Mouse (Mus musculus) spleen, adult 2 months (tissue): Measurements from ENCODE around the gene Cacna1c. TPM values are rescaled to one million over a fixed set of nuclear protein-coding genes. Genes with fewer than 3 reads are reported as not detected.

Source experiments
- DNase-seq, 2 experiments: peaks; one replicate each; pipeline versions ENCODE4 v3.0.0 to v3.0.0-alpha.2; 2012 to 2021; ENCODE audit warnings: low spot score in 2 of 2, low read depth in 1 of 2
- H3K27ac ChIP-seq: fragments of 200-500 bp; 2 replicates; pipeline ENCODE4 v1.5.1; 2012; ENCODE audit warnings: low read length, inconsistent platforms; ENCODE audit not compliant: insufficient read depth
- H3K27me3 ChIP-seq: fragments of 200-500 bp; 2 replicates; pipeline ENCODE4 v1.6.1; 2012; ENCODE audit warnings: mild to moderate bottlenecking, moderate library complexity, low read length, inconsistent platforms; ENCODE audit not compliant: control insufficient read depth, insufficient read depth
- H3K36me3 ChIP-seq: fragments of 200-500 bp; 2 replicates; pipeline ENCODE4 v1.6.1; 2012; ENCODE audit warnings: mild to moderate bottlenecking, low read length, inconsistent platforms; ENCODE audit not compliant: control insufficient read depth, insufficient read depth
- H3K4me1 ChIP-seq: fragments of 200-500 bp; 2 replicates; pipeline ENCODE4 v1.6.1; 2011; ENCODE audit warnings: inconsistent platforms; ENCODE audit not compliant: control insufficient read depth, insufficient read depth, insufficient read length
- H3K4me3 ChIP-seq: fragments of 200-500 bp; 2 replicates; pipeline ENCODE4 v1.5.1; 2011; ENCODE audit warnings: mild to moderate bottlenecking, inconsistent platforms; ENCODE audit not compliant: insufficient read depth, insufficient read length; ENCODE audit errors: extremely low read depth
- CTCF ChIP-seq: fragments of 200-500 bp; IDR thresholded peaks from 2 replicates; pipeline ENCODE4 v1.5.1; 2011; ENCODE audit warnings: mild to moderate bottlenecking, inconsistent platforms; ENCODE audit not compliant: insufficient read depth, insufficient read length, insufficient replicate concordance; ENCODE audit errors: extremely low read depth
- POLR2A ChIP-seq: fragments of 200-500 bp; IDR thresholded peaks from 2 replicates; pipeline ENCODE4 v1.6.1; 2011; ENCODE audit warnings: low read depth, low read length, inconsistent platforms
- WGBS: fragments of 180-500 bp; shearing (Covaris S2); methylation state at CpG from one replicate; pipeline ENCODE4 v1.1.7; 2018; 5-methylcytosine and 5-hydroxymethylcytosine counted together
- polyA plus RNA-seq: library from polyadenylated mRNA; depleted of rRNA; stranded (reverse); fragments of >200 nt; gene quantifications from 2 replicates; pipeline ENCODE4 v1.2.3, GENCODE M21; 2012

Cacna1c gene
- polyA plus RNA-seq, 1 experiment, result 1.1 TPM

DNA sequence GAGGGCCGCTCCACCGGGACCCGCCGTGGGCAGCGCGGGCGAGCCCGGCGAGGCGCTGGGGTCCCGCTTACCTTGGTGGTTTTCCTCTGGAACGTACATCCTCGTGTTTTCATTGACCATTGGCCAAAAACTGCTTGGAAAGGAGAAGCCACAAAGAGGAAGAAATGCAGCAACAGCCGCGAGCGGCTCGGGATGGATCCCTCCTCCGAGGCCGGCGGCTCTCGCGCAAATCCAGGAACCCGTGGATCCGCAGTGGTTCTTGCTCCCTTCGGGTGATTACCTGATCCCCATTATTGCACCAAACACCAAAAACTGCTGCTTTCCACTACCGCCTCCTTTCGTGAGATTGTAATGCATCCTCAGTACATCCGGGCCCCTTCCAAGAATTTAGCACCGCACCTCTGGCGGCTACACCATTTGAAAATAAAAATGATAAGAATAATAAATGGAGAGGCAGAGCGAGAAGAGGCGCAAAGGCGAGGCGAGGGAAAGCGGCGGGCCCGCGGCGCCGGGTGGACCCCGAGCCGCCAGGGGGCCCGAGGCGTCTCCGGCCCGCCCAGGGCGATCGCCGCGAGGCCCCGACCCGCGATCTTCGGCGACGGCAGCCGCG, 88.3 kb downstream of the Cacna1c start:
- no peak overlapping the region for H3K27ac ChIP-seq
- H3K36me3 ChIP-seq, result no peaks in the 10 kb centered on the region
- H3K4me3 ChIP-seq, result peak overlapping the region; percentile 24
- H3K4me1 ChIP-seq, result no peaks in the 10 kb centered on the region; the same call in 1 of the 2 replicates
- H3K27me3 ChIP-seq, result peaks cover 23% of the 10 kb centered on the region
- DNase-seq, result no peak
- no peak for TF ChIP-seq CTCF
- TF ChIP-seq POLR2A, result no peak
- 1% methylated on average over 55 of the region's 58 CpGs for WGBS

DNA sequence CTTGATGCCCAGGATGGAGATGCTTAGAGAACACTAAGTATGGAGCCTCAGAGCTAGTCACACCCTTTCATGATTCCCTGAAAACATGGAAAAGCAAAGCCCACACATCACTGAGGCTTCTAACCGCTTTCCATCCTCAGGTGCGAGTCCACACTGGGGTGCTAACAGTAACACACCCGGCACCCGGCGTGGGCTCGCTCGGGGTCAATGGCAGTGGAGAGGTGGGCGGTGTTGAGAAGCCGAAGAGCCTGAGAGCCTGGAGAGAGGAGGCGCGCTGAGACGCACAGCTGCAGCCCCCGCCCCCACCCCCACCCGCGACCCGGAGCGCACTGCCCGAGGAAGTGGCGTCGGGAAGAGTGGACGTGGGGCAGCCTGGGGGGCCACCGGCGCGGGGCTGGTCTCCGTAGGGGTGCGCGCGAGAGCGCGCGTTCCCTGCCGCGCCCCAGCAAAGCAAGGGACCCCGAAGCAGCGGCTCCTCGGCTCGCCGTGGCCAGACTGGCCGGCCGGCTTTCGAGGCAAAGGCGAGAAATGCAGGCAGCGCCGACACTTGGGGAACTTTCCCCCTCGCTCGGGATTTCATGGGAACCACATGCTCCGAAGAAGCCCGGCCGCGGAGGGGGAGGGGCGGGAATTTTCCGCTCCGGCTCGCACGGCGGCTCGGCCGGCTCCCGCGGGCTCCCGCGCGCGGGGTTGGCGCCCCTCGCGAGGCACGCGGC, 88.9 kb downstream of the Cacna1c start:
- 1% methylated on average over 68 of the region's 69 CpGs for WGBS
- H3K27me3 ChIP-seq, result peaks cover 23% of the 10 kb centered on the region
- H3K36me3 ChIP-seq, result no peaks in the 10 kb centered on the region
- DNase-seq, result no peak
- TF ChIP-seq CTCF, result no peak
- TF ChIP-seq POLR2A, result no peak
- H3K4me3 ChIP-seq, result no peak overlapping the region; the same call in 1 of the 2 replicates
- H3K27ac ChIP-seq, result no peak overlapping the region
- no peaks in the 10 kb centered on the region; the same call in 1 of the 2 replicates for H3K4me1 ChIP-seq

DNA sequence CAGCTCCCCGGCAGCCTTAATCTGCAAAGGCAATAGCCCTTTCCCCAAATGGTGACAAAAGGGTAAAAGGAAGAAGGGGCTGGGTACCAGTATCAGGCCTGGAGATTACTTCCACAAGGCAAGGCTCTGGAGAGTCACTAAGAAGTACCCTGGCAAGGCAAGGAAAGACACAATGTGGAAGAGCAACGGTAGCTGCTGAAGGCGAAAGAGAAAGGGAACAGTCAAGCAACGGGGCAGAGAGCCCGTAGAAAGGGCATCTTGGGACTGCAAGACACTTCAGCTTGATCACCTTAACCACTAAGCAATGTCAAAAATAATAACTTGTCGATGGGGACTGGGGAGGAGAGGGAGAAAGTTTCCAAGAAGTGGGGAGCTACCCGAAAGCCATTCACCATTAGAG, 89.5 kb downstream of the Cacna1c start:
- H3K36me3 ChIP-seq, result no peaks in the 10 kb centered on the region
- TF ChIP-seq CTCF, result no peak
- no peak overlapping the region for H3K27ac ChIP-seq
- peaks cover 23% of the 10 kb centered on the region for H3K27me3 ChIP-seq
- WGBS, result 14% methylated on average over 7 of the region's 7 CpGs
- H3K4me3 ChIP-seq, result no peak overlapping the region
- DNase-seq, result no peak
- no peaks in the 10 kb centered on the region; the same call in 1 of the 2 replicates for H3K4me1 ChIP-seq

DNA sequence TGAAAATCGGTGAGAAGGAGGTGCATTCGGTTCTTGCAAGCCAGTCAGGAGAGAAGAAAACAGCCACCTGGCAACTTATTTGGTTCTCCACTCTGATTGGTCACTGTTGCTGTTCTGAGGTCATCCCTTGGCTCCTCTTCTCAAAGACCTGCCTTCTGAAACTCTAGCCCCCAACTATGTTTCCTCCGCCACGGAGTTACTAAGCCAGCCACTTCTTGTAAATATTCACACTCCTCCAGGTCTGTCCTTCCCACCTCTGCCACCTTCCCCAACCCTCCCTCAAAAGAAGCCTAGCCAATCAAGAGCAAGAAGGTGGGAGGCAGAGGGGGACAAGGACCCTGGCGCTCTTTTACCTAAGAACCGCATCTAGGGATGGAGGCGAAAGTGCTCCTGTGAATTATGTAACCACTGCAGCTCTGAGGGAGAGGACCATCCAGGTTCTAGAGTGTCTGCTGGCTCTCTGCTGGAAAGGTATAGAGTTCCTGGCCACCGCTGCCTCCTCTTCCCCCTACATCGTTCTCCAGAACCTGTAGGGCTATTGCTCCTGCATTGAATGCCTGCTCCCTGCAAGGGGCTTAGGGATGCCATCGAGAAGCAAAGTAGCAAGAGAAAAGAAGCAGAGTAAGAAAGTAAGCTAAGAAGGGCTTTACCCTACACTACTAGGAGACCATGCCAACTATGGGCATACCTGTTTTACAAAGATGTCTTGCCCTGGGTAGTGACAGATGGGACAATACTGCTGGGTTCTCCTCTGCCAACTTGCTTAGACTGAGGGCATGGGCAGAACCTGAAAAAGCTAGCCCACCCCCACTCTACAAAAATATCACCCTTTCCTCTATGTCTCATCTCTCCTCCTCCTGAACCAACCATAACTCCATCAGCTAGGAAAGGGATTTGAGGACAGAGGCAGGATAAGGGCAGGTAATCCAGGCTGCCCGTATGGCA, 90.3 kb downstream of the Cacna1c start:
- DNase-seq, result no peak
- Histone ChIP-seq H3K27me3 (peaks cover 23% of the 10 kb centered on the region), H3K27ac (no peak overlapping the region), H3K4me3 (no peak overlapping the region), H3K4me1 (no peaks in the 10 kb centered on the region; the same call in 1 of the 2 replicates), H3K36me3 (no peaks in the 10 kb centered on the region)
- WGBS, result 20% methylated on average over 11 of the region's 11 CpGs
- no peak for TF ChIP-seq CTCF
- TF ChIP-seq POLR2A, result no peak

DNA sequence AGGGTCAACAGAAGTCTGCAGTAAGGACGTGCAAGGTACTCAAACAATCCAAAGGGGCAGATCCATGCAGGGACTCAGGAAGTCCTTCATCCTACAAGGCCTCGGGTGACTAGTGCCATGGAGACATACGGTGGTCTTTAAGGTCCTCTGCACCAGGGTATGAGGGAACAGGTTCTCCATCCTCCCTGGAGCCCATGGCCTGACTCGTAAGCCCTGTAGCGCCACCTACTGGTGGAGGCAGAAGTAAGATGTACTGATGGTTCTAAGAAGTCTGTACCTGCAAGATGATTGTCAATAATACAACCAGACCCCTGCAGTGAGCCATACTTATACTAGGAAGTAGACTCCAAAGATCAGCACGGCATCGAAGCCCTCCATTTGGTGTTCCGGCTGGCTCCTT, 92.0 kb downstream of the Cacna1c start:
- peaks cover 23% of the 10 kb centered on the region for H3K27me3 ChIP-seq
- H3K36me3 ChIP-seq, result no peaks in the 10 kb centered on the region
- no peak overlapping the region for H3K4me3 ChIP-seq
- no peaks in the 10 kb centered on the region; the same call in 1 of the 2 replicates for H3K4me1 ChIP-seq
- DNase-seq, result peak in 1 of 2 experiments; percentile 19
- TF ChIP-seq POLR2A (no peak), CTCF (peak; percentile 25; the same call in 1 of the 2 replicates)
- no peak overlapping the region for H3K27ac ChIP-seq
- WGBS, result 39% methylated on average over 8 of the region's 8 CpGs

DNA sequence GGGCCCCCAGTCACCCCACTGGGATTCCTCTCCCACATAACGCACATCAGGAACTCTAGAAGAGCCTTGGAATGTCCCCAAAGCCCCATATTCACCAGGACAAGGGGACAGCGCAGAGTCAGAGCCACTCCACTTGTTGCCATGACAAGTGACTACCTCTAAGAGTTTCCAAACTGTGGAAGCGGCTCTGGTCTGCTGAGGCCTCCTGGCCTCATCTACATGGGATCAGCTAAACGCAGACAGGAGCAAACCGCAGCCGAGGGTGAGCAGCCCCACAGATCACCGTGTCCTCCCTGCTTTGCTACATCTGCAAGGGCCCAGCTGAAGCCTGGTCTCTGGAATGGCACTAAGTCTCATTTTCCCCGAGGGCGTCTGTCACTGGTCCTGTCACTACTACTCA, 93.3 kb downstream of the Cacna1c start:
- no peak overlapping the region for H3K27ac ChIP-seq
- H3K4me1 ChIP-seq, result no peaks in the 10 kb centered on the region
- no peaks in the 10 kb centered on the region for H3K36me3 ChIP-seq
- H3K27me3 ChIP-seq, result peaks cover 16% of the 10 kb centered on the region
- DNase-seq, result no peak
- 87% methylated on average over 9 of the region's 9 CpGs for WGBS
- TF ChIP-seq POLR2A (no peak), CTCF (no peak)
- H3K4me3 ChIP-seq, result no peak overlapping the region
